Mouse (Mus musculus) limb, embryonic 13.5 days (tissue): Measurements from ENCODE around the gene Abl1. TPM values are rescaled to one million over a fixed set of nuclear protein-coding genes. Genes with fewer than 3 reads are reported as not detected.

Experiments
- ATAC-seq: fragments of 200-750 bp; cut with Nextera tagmentation; 2 replicates; pipeline ENCODE4 v1.8.0; 2017; ENCODE audit warnings: low read depth, moderate number of reproducible peaks, moderate TSS enrichment; ENCODE audit not compliant: low FRiP score
- H3K27ac ChIP-seq: fragments of 300-500 bp; sonication (generic); 2 replicates; pipeline ENCODE4 v1.5.1; 2015; ENCODE audit warnings: inconsistent platforms, mild to moderate bottlenecking, moderate library complexity
- H3K27me3 ChIP-seq: fragments of 300-500 bp; sonication (generic); 2 replicates; pipeline ENCODE4 v1.6.1; 2015; ENCODE audit warnings: mild to moderate bottlenecking, inconsistent platforms
- H3K36me3 ChIP-seq: fragments of 300-500 bp; sonication (generic); 2 replicates; pipeline ENCODE4 v1.6.1; 2015; ENCODE audit warnings: inconsistent platforms, mild to moderate bottlenecking, moderate library complexity
- H3K4me1 ChIP-seq: fragments of 300-500 bp; sonication (generic); 2 replicates; pipeline ENCODE4 v1.6.1; 2015; ENCODE audit warnings: inconsistent platforms
- H3K4me2 ChIP-seq: fragments of 300-500 bp; sonication (generic); replicated peaks from 2 replicates; pipeline ENCODE4 v1.6.1; 2015; ENCODE audit warnings: inconsistent platforms, mild to moderate bottlenecking, moderate library complexity
- H3K4me3 ChIP-seq: fragments of 300-500 bp; sonication (generic); 2 replicates; pipeline ENCODE4 v1.5.1; 2015; ENCODE audit warnings: moderate library complexity, mild to moderate bottlenecking, inconsistent platforms
- H3K9ac ChIP-seq: fragments of 300-500 bp; sonication (generic); 2 replicates; pipeline ENCODE4 v1.6.1; 2015; ENCODE audit warnings: mild to moderate bottlenecking, inconsistent platforms
- H3K9me3 ChIP-seq: fragments of 300-500 bp; sonication (generic); 2 replicates; pipeline ENCODE4 v1.6.1; 2016; ENCODE audit warnings: inconsistent platforms
- WGBS: fragments of 180-500 bp; shearing (Covaris S2); methylation state at CpG from one replicate; pipeline ENCODE4 v1.1.7; 2015; 5-methylcytosine and 5-hydroxymethylcytosine counted together
- polyA plus RNA-seq: library from polyadenylated mRNA; unstranded; fragments of >200 nt; fragmentation: Nextera tagmentation; extraction: Ambion mirVana; gene quantifications from 2 replicates; pipeline ENCODE4 v1.2.1, GENCODE M21; 2015

Gene Abl1
- polyA plus RNA-seq, 1 experiment from 2014 or later: 55.9 TPM

- Histone ChIP-seq H3K4me1 (0 out of 2 replicates have a peak, but pooled peaks cover 2% of the 10 kb centered on the region), H3K9me3 (no peaks in the 10 kb centered on the region), H3K4me2 (no peak overlapping the region), H3K27me3 (no peaks in the 10 kb centered on the region), H3K9ac (no peak overlapping the region), H3K4me3 (no peak overlapping the region), H3K27ac (no peak overlapping the region), H3K36me3 (no peaks in the 10 kb centered on the region)
- no peak for ATAC-seq
- 84% methylated on average over 9 of the region's 9 CpGs for WGBS
These were observed 39.6 kb downstream of the Abl1 start for GRCm38 (mm10) chr2:31727576-31728277.

- Histone ChIP-seq H3K9me3 (no peaks in the 10 kb centered on the region), H3K27ac (no peak overlapping the region), H3K4me1 (0 out of 2 replicates have a peak, but pooled peaks cover 3% of the 10 kb centered on the region), H3K9ac (no peak overlapping the region), H3K4me3 (no peak overlapping the region), H3K27me3 (no peaks in the 10 kb centered on the region), H3K36me3 (no peaks in the 10 kb centered on the region), H3K4me2 (no peak overlapping the region)
- WGBS: 86% methylated on average over 5 of the region's 5 CpGs
- ATAC-seq: no peak
These were observed 42.5 kb downstream of the Abl1 start for GRCm38 (mm10) chr2:31730640-31731039.

GRCm38 (mm10) chr2:31732497-31732896 is 44.3 kb downstream of the Abl1 start:
- H3K9ac ChIP-seq: no peak overlapping the region
- no peak overlapping the region for H3K4me3 ChIP-seq
- WGBS: 44% methylated on average over 3 of the region's 3 CpGs
- H3K27ac ChIP-seq: peak overlapping the region; percentile 33; the same call in 1 of the 2 replicates
- no peaks in the 10 kb centered on the region for H3K9me3 ChIP-seq
- no peaks in the 10 kb centered on the region for H3K36me3 ChIP-seq
- no peaks in the 10 kb centered on the region for H3K27me3 ChIP-seq
- 0 out of 2 replicates have a peak, but pooled peaks cover 3% of the 10 kb centered on the region for H3K4me1 ChIP-seq
- H3K4me2 ChIP-seq: no peak overlapping the region
- ATAC-seq: no peak

DNA sequence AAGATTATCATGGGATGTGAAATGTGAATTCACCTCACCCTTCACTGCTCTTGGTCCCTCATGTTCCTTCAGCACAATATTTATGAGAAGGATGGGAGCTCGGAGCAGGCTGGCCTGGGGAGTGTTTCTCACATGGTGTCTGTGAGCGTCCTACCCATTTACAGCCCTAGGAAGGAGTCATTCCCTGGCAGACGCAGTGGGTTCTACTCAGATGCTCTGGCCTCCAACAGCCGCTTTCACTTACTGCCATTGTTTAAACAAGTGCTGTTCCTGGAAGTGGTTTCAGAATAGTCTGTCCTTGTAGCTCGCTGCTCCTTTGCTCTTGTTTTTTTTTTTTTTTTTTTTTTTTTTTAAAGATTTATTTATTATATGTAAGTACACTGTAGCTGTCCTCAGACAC is 45.4 kb downstream of the Abl1 start:
- H3K4me1 ChIP-seq: 0 out of 2 replicates have a peak, but pooled peaks cover 3% of the 10 kb centered on the region
- H3K9me3 ChIP-seq: no peaks in the 10 kb centered on the region
- H3K27me3 ChIP-seq: no peaks in the 10 kb centered on the region
- no peak for ATAC-seq
- no peak overlapping the region for H3K4me2 ChIP-seq
- no peak overlapping the region for H3K27ac ChIP-seq
- WGBS: 71% methylated on average over 5 of the region's 5 CpGs
- no peaks in the 10 kb centered on the region for H3K36me3 ChIP-seq
- H3K9ac ChIP-seq: no peak overlapping the region
- no peak overlapping the region for H3K4me3 ChIP-seq

- Histone ChIP-seq H3K27ac (no peak overlapping the region), H3K36me3 (no peaks in the 10 kb centered on the region), H3K27me3 (no peaks in the 10 kb centered on the region), H3K4me3 (no peak overlapping the region), H3K9me3 (no peaks in the 10 kb centered on the region), H3K4me2 (no peak overlapping the region), H3K9ac (no peak overlapping the region), H3K4me1 (peaks cover 4% of the 10 kb centered on the region)
- WGBS: 57% methylated on average over 3 of the region's 3 CpGs
- no peak for ATAC-seq
These were observed 50.9 kb downstream of the Abl1 start for GRCm38 (mm10) chr2:31739041-31739440.

GRCm38 (mm10) chr2:31741728-31742127 is 53.6 kb downstream of the Abl1 start:
- Histone ChIP-seq H3K9me3 (no peaks in the 10 kb centered on the region), H3K36me3 (no peaks in the 10 kb centered on the region), H3K27me3 (no peaks in the 10 kb centered on the region), H3K4me1 (peaks cover 21% of the 10 kb centered on the region), H3K27ac (no peak overlapping the region), H3K9ac (no peak overlapping the region), H3K4me2 (no peak overlapping the region), H3K4me3 (no peak overlapping the region)
- ATAC-seq: no peak
- WGBS: 57% methylated on average over 1 of the region's 1 CpGs

GRCm38 (mm10) chr2:31742134-31742533 is 54.0 kb downstream of the Abl1 start:
- Histone ChIP-seq H3K4me1 (peaks cover 25% of the 10 kb centered on the region), H3K27me3 (no peaks in the 10 kb centered on the region), H3K4me2 (no peak overlapping the region)

DNA sequence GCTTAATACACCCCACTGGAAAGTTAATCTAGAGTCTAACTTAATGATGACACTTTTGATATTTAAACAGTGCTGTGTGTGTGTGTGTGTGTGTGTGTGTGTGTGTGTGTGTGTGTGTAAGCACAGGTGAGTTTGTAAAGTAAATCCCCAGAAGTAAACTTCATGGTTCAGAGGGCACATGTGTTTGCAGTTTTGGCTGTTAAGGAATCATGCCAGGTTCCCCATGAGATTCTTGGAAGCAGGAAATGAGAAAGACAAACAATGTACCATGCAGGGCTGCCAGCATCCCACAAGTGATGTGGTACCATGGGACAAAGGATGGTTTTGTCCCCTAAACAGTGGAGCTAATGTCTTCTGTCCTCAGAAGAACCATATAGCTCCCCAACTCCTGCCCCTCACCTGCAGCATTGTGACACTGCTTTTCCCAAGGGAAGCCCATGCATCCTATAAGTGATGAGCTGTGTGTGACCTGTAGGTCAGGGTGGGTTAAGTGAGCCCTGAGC is 57.6 kb downstream of the Abl1 start:
- Histone ChIP-seq H3K4me3 (no peak overlapping the region), H3K27ac (no peak overlapping the region), H3K9me3 (no peaks in the 10 kb centered on the region), H3K9ac (peak overlapping the region; percentile 39; the same call in 1 of the 2 replicates), H3K27me3 (no peaks in the 10 kb centered on the region), H3K4me1 (peaks cover 53% of the 10 kb centered on the region), H3K36me3 (no peaks in the 10 kb centered on the region), H3K4me2 (no peak overlapping the region)
- no peak for ATAC-seq

More at GRCm38 (mm10) chr2:31742134-31742533, 54.0 kb downstream of the Abl1 start:
- 29% methylated on average over 7 of the region's 7 CpGs for WGBS
- no peaks in the 10 kb centered on the region for H3K9me3 ChIP-seq
- H3K9ac ChIP-seq: no peak overlapping the region
- no peak overlapping the region for H3K27ac ChIP-seq
- no peak for ATAC-seq
- no peak overlapping the region for H3K4me3 ChIP-seq
- no peaks in the 10 kb centered on the region for H3K36me3 ChIP-seq

DNA sequence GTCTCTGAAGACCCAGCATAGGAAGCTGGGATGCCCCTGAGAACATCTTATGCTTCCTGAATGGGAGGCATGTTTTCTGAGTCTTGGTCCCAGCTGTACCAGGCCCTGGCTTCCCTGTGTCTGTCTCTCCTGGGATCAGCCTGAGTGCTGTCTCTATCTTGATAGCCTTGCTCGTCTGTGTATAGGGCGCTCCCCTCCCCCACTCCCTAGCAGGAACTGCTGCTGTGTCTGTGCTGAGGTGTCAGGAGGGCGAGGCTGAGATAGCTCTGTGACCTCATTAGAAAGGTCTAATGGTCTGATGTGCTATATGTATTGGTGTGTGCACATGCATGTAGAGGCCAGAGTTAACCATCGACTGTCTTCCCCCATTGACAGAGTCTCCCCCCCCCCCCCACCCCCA is 58.7 kb downstream of the Abl1 start:
- Histone ChIP-seq H3K27ac (no peak overlapping the region), H3K4me3 (no peak overlapping the region), H3K27me3 (no peaks in the 10 kb centered on the region), H3K4me1 (peaks cover 61% of the 10 kb centered on the region), H3K9me3 (no peaks in the 10 kb centered on the region), H3K9ac (no peak overlapping the region), H3K36me3 (no peaks in the 10 kb centered on the region), H3K4me2 (no peak overlapping the region)
- WGBS: 36% methylated on average over 3 of the region's 4 CpGs
- ATAC-seq: no peak

GRCm38 (mm10) chr2:31749046-31749709 is 61.0 kb downstream of the Abl1 start:
- H3K9me3 ChIP-seq: no peaks in the 10 kb centered on the region
- 7% methylated on average over 10 of the region's 10 CpGs for WGBS

GRCm38 (mm10) chr2:31750133-31750532 is 62.0 kb downstream of the Abl1 start:
- Histone ChIP-seq H3K27me3 (no peaks in the 10 kb centered on the region), H3K36me3 (0 out of 2 replicates have a peak, but pooled peaks cover 2% of the 10 kb centered on the region), H3K4me2 (no peak overlapping the region), H3K4me1 (peaks cover 54% of the 10 kb centered on the region), H3K4me3 (no peak overlapping the region), H3K27ac (0 out of 2 replicates have a peak overlapping the region, but pooled peaks have one; percentile 94), H3K9ac (no peak overlapping the region), H3K9me3 (no peaks in the 10 kb centered on the region)
- ATAC-seq: no peak
- 91% methylated on average over 5 of the region's 5 CpGs for WGBS

More at GRCm38 (mm10) chr2:31749046-31749709, 61.0 kb downstream of the Abl1 start:
- Histone ChIP-seq H3K4me3 (peak overlapping the region; percentile 31), H3K27ac (peak overlapping the region; percentile 94), H3K4me1 (peaks cover 57% of the 10 kb centered on the region), H3K9ac (peak overlapping the region; percentile 58), H3K36me3 (0 out of 2 replicates have a peak, but pooled peaks cover 2% of the 10 kb centered on the region), H3K4me2 (peak overlapping the region; percentile 64), H3K27me3 (no peaks in the 10 kb centered on the region)
- ATAC-seq: peak; percentile 96

DNA sequence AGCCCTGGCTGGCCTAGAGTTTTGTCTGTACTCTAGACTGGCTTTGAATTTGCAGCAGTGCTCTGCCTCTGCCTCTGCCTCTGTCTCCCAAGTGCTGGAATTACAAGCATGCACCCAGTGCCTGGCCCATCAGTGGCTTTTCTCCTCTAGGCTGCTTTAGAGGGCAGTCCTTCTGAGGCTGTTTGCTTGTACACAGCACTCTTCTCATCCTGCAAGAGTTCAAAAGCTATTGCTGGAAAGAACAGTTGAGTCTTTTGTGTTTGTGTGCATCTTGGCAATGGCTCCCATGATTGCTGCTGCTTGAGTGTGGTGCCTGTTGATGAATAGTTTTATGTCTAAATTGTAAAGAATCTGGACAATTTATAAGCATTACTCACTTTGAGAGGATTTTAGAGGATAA is 69.3 kb downstream of the Abl1 start:
- Histone ChIP-seq H3K4me2 (no peak overlapping the region), H3K36me3 (0 out of 2 replicates have a peak, but pooled peaks cover 2% of the 10 kb centered on the region), H3K27ac (peak overlapping the region; percentile 3; the same call in 1 of the 2 replicates), H3K27me3 (no peaks in the 10 kb centered on the region), H3K9ac (no peak overlapping the region), H3K4me1 (peaks cover 34% of the 10 kb centered on the region), H3K4me3 (no peak overlapping the region), H3K9me3 (no peaks in the 10 kb centered on the region)
- ATAC-seq: no peak
